Mouse (Mus musculus) cerebellum, adult 2 months (tissue): ENCODE measurements around the gene Selenbp1.

Source experiments
- CTCF ChIP-seq: fragments of 200-500 bp; IDR thresholded peaks from 2 replicates; pipeline ENCODE4 v1.5.1; 2011; ENCODE audit warnings: low read depth, mild to moderate bottlenecking, control low read depth, low read length, moderate library complexity, borderline replicate concordance; ENCODE audit not compliant: insufficient read depth
- POLR2A ChIP-seq: fragments of 200-500 bp; IDR thresholded peaks from 2 replicates; pipeline ENCODE4 v1.6.1; 2011; ENCODE audit warnings: low read length, control low read depth, borderline replicate concordance; ENCODE audit not compliant: insufficient read depth

DNA sequence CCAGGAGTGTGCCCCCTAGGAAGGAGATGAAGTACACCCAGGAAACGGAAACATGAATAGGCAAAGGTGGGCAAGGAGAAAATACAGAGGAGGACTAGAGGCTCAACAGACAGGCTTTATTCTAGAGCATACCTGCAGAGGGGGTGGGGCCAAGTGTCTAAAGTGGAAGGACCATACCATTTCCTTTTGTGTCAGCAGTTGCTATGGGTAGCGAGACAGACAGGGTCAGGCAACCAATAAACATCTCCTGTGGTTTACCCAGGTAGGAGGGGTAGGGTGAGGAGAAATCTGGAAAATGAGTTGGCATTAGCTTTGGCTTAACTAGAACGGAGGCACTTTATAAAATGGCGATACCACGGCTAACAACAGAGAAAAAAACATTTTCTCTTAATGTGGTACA lies 19.9 kb downstream of the Selenbp1 start:
- no peak for TF ChIP-seq CTCF
- TF ChIP-seq POLR2A = no peak
